Mouse (Mus musculus) activated CD4-positive, CD25-positive, alpha-beta regulatory T cell, adult 4 months (primary cell): ENCODE measurements around the gene Fancc. TPM values are rescaled to one million over a fixed set of nuclear protein-coding genes. Genes with fewer than 3 reads are reported as not detected.

Experiments used
- ATAC-seq: one replicate; pipeline ENCODE4 v1.8.0; 2017
- polyA plus RNA-seq, 2 experiments: library from polyadenylated mRNA; unstranded; fragments of 100-300 nt; shearing (Covaris generic); gene quantifications; one replicate each; pipeline ENCODE4 v1.2.1; 2017

Fancc gene
- polyA plus RNA-seq, 2 experiments from 2014 or later, result 15.3 to 15.7 TPM

GRCm38 (mm10) chr13:63260133-63260532 lies 236.9 kb downstream of the Fancc start:
- no peak for ATAC-seq

DNA sequence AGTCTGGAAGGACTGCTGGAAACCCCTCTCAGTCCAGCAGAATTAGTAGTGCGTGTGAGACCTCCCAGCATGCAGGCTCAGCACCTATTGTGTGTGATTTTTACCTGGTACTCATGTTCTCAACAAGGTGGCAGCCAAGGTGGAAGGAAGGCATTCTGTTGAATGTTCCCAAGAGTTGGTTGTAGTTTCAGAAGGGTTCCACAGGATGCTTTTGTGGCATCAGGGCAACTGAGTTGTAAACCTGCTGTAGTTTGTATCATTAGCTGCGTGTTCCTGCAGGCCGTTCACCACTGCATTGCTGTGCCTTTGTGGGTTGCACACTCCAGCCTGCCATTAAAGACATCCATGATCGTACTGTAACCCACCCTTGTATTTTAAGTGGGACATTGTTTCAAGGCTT lies 238.4 kb downstream of the Fancc start:
- no peak for ATAC-seq

- no peak for ATAC-seq
These were observed 238.9 kb downstream of the Fancc start for GRCm38 (mm10) chr13:63258167-63258582.

DNA sequence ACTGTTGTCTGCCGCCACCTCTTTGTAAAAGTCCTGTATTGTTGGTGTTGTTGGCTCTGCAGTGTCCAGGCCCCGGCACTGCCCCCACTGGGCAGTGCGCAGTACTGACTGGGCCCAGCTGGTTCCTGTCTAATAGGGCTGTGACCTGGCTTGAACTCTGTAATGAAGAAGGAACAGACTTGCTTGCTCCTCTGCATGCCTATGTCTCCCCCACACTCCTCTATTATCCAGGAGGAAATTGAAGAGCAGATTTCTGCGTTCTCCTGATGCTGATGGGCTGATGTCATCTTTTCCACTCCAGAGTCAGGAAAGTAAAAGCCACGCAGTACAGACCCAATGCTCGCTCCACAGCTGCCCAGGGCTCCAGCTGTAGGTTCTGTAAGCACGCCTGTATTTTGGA lies 240.3 kb downstream of the Fancc start:
- ATAC-seq, result no peak

DNA sequence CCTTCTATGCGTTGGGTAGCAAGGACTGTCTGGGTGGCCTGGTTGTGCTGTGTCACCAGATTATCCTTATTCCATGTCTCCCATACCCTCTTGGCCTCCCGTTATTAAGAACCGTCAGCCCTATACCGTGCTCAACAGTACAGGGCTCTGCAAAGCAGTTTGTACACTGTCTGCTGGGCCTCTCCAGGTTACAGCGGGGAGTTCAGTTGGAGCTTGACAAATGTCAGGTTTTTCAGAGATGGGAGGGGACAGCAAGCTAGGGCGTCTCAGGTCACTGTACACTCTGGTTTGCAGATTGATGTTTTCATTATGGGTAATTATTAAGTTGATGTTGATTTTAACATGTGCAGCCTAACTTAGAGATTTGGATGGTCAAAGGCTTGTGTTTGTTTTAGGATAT lies 240.9 kb downstream of the Fancc start:
- ATAC-seq, result no peak

- no peak for ATAC-seq
These were observed 241.5 kb downstream of the Fancc start for GRCm38 (mm10) chr13:63255519-63256011.

GRCm38 (mm10) chr13:63253886-63254636 lies 243.0 kb downstream of the Fancc start:
- ATAC-seq, result no peak

DNA sequence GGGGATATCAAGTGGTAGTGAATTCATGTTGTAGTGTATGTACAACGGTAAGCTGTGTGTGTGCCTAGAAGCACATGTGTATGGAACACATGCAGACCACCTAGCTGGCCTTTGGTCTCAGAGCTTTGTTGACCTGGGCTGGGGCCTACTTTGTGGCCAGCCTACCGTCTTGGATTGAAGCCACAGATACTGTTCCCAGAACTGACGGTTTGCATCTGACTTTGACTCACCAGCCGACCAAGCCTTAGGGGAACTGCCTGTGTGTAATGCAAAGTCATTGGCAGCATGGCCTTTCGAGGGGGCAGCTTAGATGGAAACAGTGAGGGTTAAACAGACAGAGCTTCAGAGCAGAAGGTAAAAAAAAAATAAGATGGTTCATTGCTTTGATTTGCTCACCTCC lies 243.9 kb downstream of the Fancc start:
- no peak for ATAC-seq

- ATAC-seq, result no peak
These were observed 244.6 kb downstream of the Fancc start for GRCm38 (mm10) chr13:63252295-63253010.

GRCm38 (mm10) chr13:63251118-63251889 lies 245.8 kb downstream of the Fancc start:
- no peak for ATAC-seq

DNA sequence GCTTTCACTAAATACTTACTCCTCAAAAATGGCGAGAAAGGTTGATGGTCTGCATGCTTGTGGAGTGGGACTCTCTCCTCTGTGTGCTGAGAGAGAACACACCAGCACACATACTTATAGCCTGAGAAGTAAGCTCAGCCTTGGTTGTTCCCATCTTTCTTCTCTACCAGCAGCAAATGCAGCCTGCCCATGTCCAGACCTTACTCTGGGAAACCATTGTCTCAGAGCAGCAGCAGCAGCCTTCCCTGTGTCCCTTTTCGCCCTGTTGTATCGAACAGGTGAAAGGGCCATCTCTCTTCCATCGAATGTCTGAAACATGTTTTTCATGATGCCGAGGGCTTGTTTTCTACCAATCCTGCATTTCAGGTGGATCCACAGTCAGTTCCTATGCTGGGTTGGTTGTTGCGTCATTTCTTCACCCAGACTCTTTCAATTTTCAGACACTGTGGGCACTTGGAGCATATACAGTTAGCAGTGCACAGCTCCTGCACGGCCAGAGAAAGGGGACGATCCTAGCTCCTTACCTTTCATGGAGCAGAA lies 246.6 kb downstream of the Fancc start:
- ATAC-seq, result no peak

DNA sequence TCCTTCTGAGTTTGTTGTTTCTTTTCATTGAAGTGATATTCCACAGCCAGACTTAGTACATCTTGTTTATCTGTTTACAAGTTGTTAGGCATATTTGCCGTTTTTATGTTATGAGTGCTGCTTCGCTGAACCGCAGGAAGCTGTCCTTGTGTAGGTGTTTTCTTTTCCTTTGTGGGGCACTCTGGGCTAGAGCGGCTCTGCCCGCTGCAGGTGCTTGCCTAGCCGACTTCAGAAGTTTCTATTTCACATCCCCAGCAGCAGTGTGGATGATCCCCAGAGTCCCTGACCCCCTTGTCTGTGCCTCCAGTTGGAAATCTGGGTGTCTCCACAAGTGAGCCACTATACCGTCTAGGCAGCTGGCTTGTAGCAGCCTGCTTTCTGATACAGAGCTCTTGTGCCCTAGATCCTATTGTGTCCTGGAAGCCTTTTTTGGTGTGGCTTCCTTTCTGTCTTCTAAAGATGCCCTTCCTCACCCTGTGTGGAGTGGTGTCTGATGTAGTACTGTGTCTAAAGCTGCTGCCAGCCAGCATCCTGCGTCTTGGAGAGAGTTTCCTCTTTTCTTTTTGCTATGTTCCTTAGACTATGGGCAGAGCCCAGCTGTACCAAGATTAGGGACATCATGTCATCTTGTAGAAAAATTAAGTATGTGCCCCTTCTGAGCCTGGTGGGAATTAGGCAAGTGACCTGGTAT lies 247.2 kb downstream of the Fancc start:
- peak; percentile 28 for ATAC-seq

- ATAC-seq, result peak; percentile 22
These were observed 247.9 kb downstream of the Fancc start for GRCm38 (mm10) chr13:63249171-63249570.

GRCm38 (mm10) chr13:63248318-63248717 lies 248.8 kb downstream of the Fancc start:
- ATAC-seq, result no peak

DNA sequence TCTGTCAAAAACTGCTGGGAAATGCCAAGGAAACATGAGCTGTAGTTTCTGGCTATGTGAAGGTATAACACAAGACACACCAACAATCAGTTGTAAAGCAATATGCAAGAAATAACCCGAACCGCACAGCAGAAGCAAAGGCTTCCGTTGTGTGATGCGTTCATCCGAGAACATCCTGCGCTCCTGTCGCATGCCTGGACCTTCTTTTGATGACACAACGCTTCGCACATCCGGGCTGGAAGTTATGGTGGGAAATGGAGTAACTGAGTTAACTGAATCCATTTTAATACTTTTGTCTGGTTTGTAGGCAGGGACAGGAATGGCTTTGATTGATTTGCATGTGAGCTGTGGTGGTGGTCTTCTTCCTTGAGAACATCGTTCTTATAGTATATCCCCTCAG lies 249.4 kb downstream of the Fancc start:
- no peak for ATAC-seq

- no peak for ATAC-seq
These were observed 250.0 kb downstream of the Fancc start for GRCm38 (mm10) chr13:63247041-63247440.

DNA sequence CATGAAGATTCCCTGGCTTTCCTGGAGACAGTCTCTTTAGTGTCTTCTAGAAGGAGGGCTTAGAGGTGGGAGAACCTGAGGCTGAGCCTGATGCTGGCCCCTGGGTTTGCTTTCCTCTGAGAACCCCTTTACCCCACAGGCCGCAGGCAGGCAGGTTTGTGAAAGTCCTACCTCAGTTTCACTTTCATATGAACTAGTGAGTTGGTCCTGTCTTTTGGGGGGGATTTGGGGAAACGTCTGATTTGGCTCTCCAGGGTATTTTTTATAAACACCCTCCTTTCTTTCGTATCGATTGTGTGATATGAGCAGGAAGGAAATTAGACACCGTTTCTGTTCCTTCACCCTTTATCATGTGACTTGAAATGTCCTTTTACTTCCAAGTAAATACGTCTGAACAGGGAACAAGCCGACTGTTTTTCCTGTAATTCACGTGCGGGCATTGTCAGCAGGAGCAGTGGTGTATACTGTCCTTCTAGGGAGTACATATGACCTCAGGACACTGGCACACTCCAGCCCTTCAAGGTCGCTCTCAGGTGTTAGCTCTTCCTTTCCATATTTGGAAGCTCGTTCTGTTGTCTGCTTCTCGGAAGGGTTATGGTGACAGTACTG lies 250.6 kb downstream of the Fancc start:
- ATAC-seq, result peak; percentile 11

DNA sequence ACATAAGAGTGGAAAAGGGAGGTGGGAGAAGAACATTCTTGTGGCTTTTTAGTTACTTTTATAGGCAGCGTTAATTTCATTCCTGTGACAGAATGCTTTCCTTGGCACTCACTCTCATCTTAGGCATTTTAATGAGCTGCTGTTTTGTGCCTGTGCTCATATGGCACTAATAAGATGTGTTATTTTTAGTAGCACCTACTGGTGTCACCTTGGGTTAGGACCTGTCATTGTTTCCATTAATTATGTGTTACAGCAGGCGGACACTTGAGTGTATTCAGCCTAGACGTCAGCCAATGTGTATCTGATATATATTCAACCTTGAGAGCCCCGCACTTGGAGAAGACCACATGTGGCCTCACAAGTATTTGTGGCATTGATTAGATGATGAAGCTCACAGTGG lies 251.3 kb downstream of the Fancc start:
- peak; percentile 21 for ATAC-seq

DNA sequence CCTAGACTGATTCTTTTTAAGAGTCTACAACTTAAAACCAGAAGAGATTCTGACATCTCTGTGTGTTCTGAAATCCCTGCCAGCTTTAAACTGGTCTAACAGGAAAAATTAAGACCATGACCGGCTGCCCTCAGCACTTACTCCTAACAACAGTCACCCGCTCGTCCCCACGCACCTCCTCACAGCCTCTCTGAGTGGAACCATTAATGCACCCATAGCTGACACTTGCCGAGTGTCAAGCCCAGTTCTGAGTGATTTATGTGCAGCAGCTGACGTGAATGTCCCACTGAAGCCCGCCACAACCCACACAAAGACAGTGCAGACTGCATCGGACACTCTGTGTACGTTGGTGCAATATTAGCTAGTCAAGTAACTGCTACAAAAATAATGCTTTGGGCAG lies 251.9 kb downstream of the Fancc start:
- ATAC-seq, result no peak

- no peak for ATAC-seq
These were observed 252.7 kb downstream of the Fancc start for GRCm38 (mm10) chr13:63244425-63244824.

GRCm38 (mm10) chr13:63243586-63243985 lies 253.5 kb downstream of the Fancc start:
- peak; percentile 37 for ATAC-seq
